Mouse (Mus musculus): Measurements from ENCODE around the gene Col16a1.

DNA sequence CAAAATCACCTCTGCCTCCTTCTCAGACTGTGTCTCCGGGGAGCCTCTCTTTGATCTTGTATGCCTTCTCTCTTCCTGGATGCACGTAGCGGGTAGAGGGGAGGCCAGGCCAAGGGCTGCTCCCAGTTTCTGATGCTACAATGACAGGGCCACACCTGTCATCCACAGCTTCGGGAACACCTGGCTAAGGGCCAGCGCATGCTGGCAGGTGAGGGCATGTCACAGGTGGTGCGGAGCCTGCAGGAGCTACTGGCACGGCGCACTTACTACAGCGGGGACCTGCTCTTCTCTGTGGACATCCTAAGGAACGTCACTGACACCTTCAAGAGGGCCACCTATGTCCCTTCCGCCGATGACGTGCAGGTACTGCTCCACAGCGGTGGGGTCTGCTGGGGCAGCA, 38.6 kb upstream of the Col16a1 start:
- TF ChIP-seq CTCF (IDR thresholded peaks at IDR 0.05; ENCODE audit: low read depth, low read length) (no peak), POLR2A (IDR thresholded peaks at IDR 0.05; ENCODE audit: borderline replicate concordance, low read depth, low read length) (no peak)

Measured in bone marrow macrophage, adult 2 months (primary cell).